29 mouse cellular contexts compared by ENCODE assay signal in genomic region chr19:43605666-43606551, GRCm38 (mm10). TPM values are rescaled to one million over a fixed set of nuclear protein-coding genes. Genes with fewer than 3 reads are reported as not detected.
DNase-seq lines count a peak whose midpoint lies in the region; ATAC-seq and TF ChIP-seq lines count a peak whose summit lies in the region.
"Had no signal": no experiment of that assay in that cellular context is flagged by ENCODE, and none has a peak within 500 bp of the region (broad histone marks: within the 10 kb centered on the region; RNA-seq: fewer than 3 reads in every experiment).

No protein-coding gene starts in this region.

- H3K27ac ChIP-seq in hindbrain, embryonic 11.5 days (ENCODE audit: low read depth, low read length): no peak overlapping the region
- H3K27ac ChIP-seq in hindbrain, embryonic 12.5 days: no peak overlapping the region
- H3K27ac ChIP-seq in neural tube, embryonic 15.5 days (replicated peaks): no peak overlapping the region
- peak overlapping the region; percentile 85 for H3K27ac ChIP-seq in intestine, embryonic 15.5 days
- H3K27ac ChIP-seq in small intestine, adult 2 months (ENCODE audit: insufficient read depth, low read depth, low read length): peak overlapping the region; percentile 51
- H3K27ac ChIP-seq: forebrain, embryonic 15.5 days; hindbrain, embryonic 15.5 days; kidney, postnatal 0 days; left cerebral cortex, adult 2 months had no signal

- peak; percentile 57 for DNase-seq in hindbrain, embryonic 11.5 days (ENCODE audit: low spot score)
- DNase-seq in neural tube, embryonic 10.5 days (ENCODE audit: extremely low spot score, low spot score): peak; percentile 63
- DNase-seq in layer of hippocampus, adult 11-12 months (ENCODE audit: low spot score): no peak
- DNase-seq: adrenal gland, adult 2 months; B cell, adult 2 months; cerebellum, adult 11 months; cerebellum, postnatal 10 days; gastrocnemius, postnatal 14 days; heart, adult 11 months; heart, postnatal 10 days; kidney, adult 11 months; left cerebral cortex, postnatal 4 days; lung, embryonic 14.5 days; lung, postnatal 4 days; right cerebral cortex, postnatal 4 days had no signal

- H3K4me3 ChIP-seq in hindbrain, embryonic 11.5 days (ENCODE audit: low read depth, low read length): no peak overlapping the region
- H3K4me3 ChIP-seq in hindbrain, embryonic 12.5 days: no peak overlapping the region
- no peak overlapping the region for H3K4me3 ChIP-seq in neural tube, embryonic 15.5 days (replicated peaks)
- H3K4me3 ChIP-seq in intestine, embryonic 15.5 days (replicated peaks): peak overlapping the region; percentile 41
- peak overlapping the region; percentile 52; the same call in 1 of the 2 replicates for H3K4me3 ChIP-seq in small intestine, adult 2 months (ENCODE audit: low read depth, low read length)
- H3K4me3 ChIP-seq: forebrain, embryonic 15.5 days; hindbrain, embryonic 15.5 days; left cerebral cortex, adult 2 months had no signal

- 2% methylated on average over 17 of the region's 17 CpGs for WGBS in hindbrain, embryonic 11.5 days
- WGBS in hindbrain, embryonic 12.5 days: 2% methylated on average over 17 of the region's 17 CpGs
- 2% methylated on average over 17 of the region's 17 CpGs for WGBS in neural tube, embryonic 15.5 days
- WGBS in intestine, embryonic 15.5 days: 14% methylated on average over 17 of the region's 17 CpGs
- 17% methylated on average over 17 of the region's 17 CpGs for WGBS in small intestine, adult 2 months

- H3K36me3 ChIP-seq in hindbrain, embryonic 11.5 days (ENCODE audit: control insufficient read depth, insufficient read depth, low read length): no peaks in the 10 kb centered on the region
- no peaks in the 10 kb centered on the region for H3K36me3 ChIP-seq in hindbrain, embryonic 12.5 days
- H3K36me3 ChIP-seq in neural tube, embryonic 15.5 days: no peaks in the 10 kb centered on the region
- H3K36me3 ChIP-seq in intestine, embryonic 15.5 days: no peaks in the 10 kb centered on the region
- no peaks in the 10 kb centered on the region for H3K36me3 ChIP-seq in small intestine, adult 2 months (ENCODE audit: control insufficient read depth, insufficient read depth, low read length)
- H3K36me3 ChIP-seq: forebrain, embryonic 15.5 days; heart, embryonic 12.5 days; hindbrain, embryonic 15.5 days had no signal

- H3K9ac ChIP-seq in hindbrain, embryonic 11.5 days (ENCODE audit: low read depth, low read length): no peak overlapping the region
- no peak overlapping the region for H3K9ac ChIP-seq in hindbrain, embryonic 12.5 days
- no peak overlapping the region for H3K9ac ChIP-seq in neural tube, embryonic 15.5 days (replicated peaks)
- H3K9ac ChIP-seq in intestine, embryonic 15.5 days: peak overlapping the region; percentile 50; the same call in 1 of the 2 replicates
- H3K9ac ChIP-seq: forebrain, embryonic 15.5 days; heart, embryonic 12.5 days; hindbrain, embryonic 15.5 days; lung, embryonic 14.5 days had no signal

- H3K4me2 ChIP-seq in hindbrain, embryonic 11.5 days (replicated peaks; ENCODE audit: low read depth, low read length): no peak overlapping the region
- H3K4me2 ChIP-seq in hindbrain, embryonic 12.5 days (replicated peaks): no peak overlapping the region
- H3K4me2 ChIP-seq in neural tube, embryonic 15.5 days: no peak overlapping the region
- peak overlapping the region; percentile 65 for H3K4me2 ChIP-seq in intestine, embryonic 15.5 days (replicated peaks)
- H3K4me2 ChIP-seq: forebrain, embryonic 15.5 days; heart, embryonic 12.5 days; hindbrain, embryonic 15.5 days; lung, embryonic 14.5 days had no signal

- ATAC-seq in hindbrain, embryonic 11.5 days (ENCODE audit: low FRiP score): no peak
- ATAC-seq in hindbrain, embryonic 12.5 days (ENCODE audit: low FRiP score): no peak
- no peak for ATAC-seq in neural tube, embryonic 15.5 days (ENCODE audit: low FRiP score)
- peak; percentile 34; the same call in 1 of the 2 replicates for ATAC-seq in intestine, embryonic 15.5 days
- ATAC-seq in megakaryocyte progenitor cell, adult 5-6 weeks (replicated peaks; ENCODE audit: poor library complexity): no peak
- ATAC-seq: forebrain, embryonic 15.5 days had no signal

- H3K4me1 ChIP-seq in hindbrain, embryonic 11.5 days (replicated peaks; ENCODE audit: control insufficient read depth, insufficient read depth, low read length): 0 out of 2 replicates have a peak, but pooled peaks cover 3% of the 10 kb centered on the region
- H3K4me1 ChIP-seq in hindbrain, embryonic 12.5 days: no peaks in the 10 kb centered on the region
- H3K4me1 ChIP-seq in neural tube, embryonic 15.5 days: no peaks in the 10 kb centered on the region
- H3K4me1 ChIP-seq in intestine, embryonic 15.5 days (replicated peaks): peaks cover 11% of the 10 kb centered on the region
- peaks cover 2% of the 10 kb centered on the region; the same call in 1 of the 2 replicates for H3K4me1 ChIP-seq in small intestine, adult 2 months (ENCODE audit: control insufficient read depth, insufficient read depth, insufficient read length, low read length)
- H3K4me1 ChIP-seq: hindbrain, embryonic 15.5 days had no signal

- TF ChIP-seq POLR2A in small intestine, adult 2 months (IDR thresholded peaks at IDR 0.05; ENCODE audit: low read depth, low read length): no peak

- H3K27me3 ChIP-seq in hindbrain, embryonic 11.5 days (ENCODE audit: control insufficient read depth, insufficient read depth, low read length): peaks cover 90% of the 10 kb centered on the region
- H3K27me3 ChIP-seq in hindbrain, embryonic 12.5 days: peaks cover 87% of the 10 kb centered on the region
- peaks cover 92% of the 10 kb centered on the region for H3K27me3 ChIP-seq in neural tube, embryonic 15.5 days (replicated peaks)
- H3K27me3 ChIP-seq in intestine, embryonic 15.5 days (replicated peaks): peaks cover 63% of the 10 kb centered on the region
- peaks cover 79% of the 10 kb centered on the region for H3K27me3 ChIP-seq in small intestine, adult 2 months (ENCODE audit: control insufficient read depth, insufficient read depth, low read length)

- TF ChIP-seq CTCF in small intestine, adult 2 months (IDR thresholded peaks at IDR 0.05; ENCODE audit: extremely low read depth, insufficient read length, insufficient replicate concordance, low read depth, low read length): no peak

- H3K9me3 ChIP-seq in hindbrain, embryonic 11.5 days (ENCODE audit: control insufficient read depth, low read length): no peaks in the 10 kb centered on the region
- H3K9me3 ChIP-seq in hindbrain, embryonic 12.5 days (replicated peaks): no peaks in the 10 kb centered on the region
- H3K9me3 ChIP-seq in neural tube, embryonic 15.5 days (replicated peaks): no peaks in the 10 kb centered on the region
- H3K9me3 ChIP-seq in intestine, embryonic 15.5 days: no peaks in the 10 kb centered on the region
- H3K9me3 ChIP-seq: forebrain, embryonic 15.5 days; heart, embryonic 12.5 days; hindbrain, embryonic 15.5 days had no signal

RNA-seq across cellular contexts. Expression of gene Nkx2-3, which starts 6.2 kb away (rescaled TPM):
- polyA plus RNA-seq in hindbrain, embryonic 11.5 days (2014; fragmentation: Nextera tagmentation; extraction: Ambion mirVana): 0.20 and 0.38 TPM in 2 replicates
- polyA plus RNA-seq in hindbrain, embryonic 12.5 days (2016; fragmentation: Nextera tagmentation; extraction: Ambion mirVana): 0.21 and 0.22 TPM in 2 replicates
- 5.5 TPM in 1 of 2 replicates, not detected in the other for polyA plus RNA-seq in neural tube, embryonic 15.5 days (2015; fragmentation: Nextera tagmentation; extraction: Ambion mirVana)
- 80.9 and 88.1 TPM in 2 replicates for polyA plus RNA-seq in intestine, embryonic 15.5 days (2015; fragmentation: Nextera tagmentation; extraction: Ambion mirVana)
- polyA plus RNA-seq in small intestine, adult 2 months (2012; rRNA removed): 12.3 and 24.9 TPM in 2 replicates
- total RNA-seq in megakaryocyte progenitor cell, adult 5-6 weeks (2015): 0.32 and 0.64 TPM in 2 replicates
- total RNA-seq in megakaryocyte progenitor cell, adult 5-6 weeks (2017): 1.4 TPM in 1 of 2 replicates, not detected in the other
- total RNA-seq: adrenal gland, adult 2 months; gastrocnemius, postnatal 14 days; heart, postnatal 10 days; layer of hippocampus, postnatal 10 days; left cerebral cortex, adult 2 months; left cerebral cortex, postnatal 4 days; liver, adult 2 months; MEL; monocyte, adult 5-6 weeks had no signal
- polyA plus RNA-seq: adrenal gland, adult 2 months; heart, embryonic 12.5 days; kidney, postnatal 0 days; lung, embryonic 14.5 days had no signal

Comparison
In these comparisons a context has a peak if more than half of its experiments do, and no peak if none do; other contexts are left out.
1. H3K27ac ChIP-seq: peak in intestine, embryonic 15.5 days (single experiment) and small intestine, adult 2 months (single experiment); none in hindbrain, embryonic 11.5 days (single experiment), hindbrain, embryonic 12.5 days (single experiment) and neural tube, embryonic 15.5 days (single experiment).
2. H3K4me3 ChIP-seq: peak in intestine, embryonic 15.5 days (single experiment) and small intestine, adult 2 months (single experiment); none in hindbrain, embryonic 11.5 days (single experiment), hindbrain, embryonic 12.5 days (single experiment) and neural tube, embryonic 15.5 days (single experiment).